ENCODE assay signal across 13 mouse cellular contexts in the genomic region with DNA sequence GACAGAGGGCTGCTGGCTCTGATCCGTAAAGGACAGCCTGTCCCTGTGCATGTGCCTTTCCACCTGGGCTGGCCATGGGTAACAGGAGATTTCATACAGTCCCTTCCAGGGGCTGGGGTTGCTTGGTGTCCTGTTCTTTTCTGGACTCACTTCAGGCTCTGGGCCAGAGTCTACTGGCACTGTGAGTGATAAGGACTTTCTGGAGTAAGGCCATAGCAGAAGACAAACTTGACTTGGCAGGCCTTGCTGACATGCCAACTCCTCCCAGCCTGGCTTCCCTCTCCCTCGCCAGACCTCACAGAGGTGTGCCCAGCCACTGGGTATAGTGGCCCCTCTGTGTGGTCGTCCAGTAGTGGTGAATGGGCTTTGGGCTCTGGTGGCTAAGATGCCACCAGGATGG. TPM values are rescaled to one million over a fixed set of nuclear protein-coding genes. Genes with fewer than 3 reads are reported as not detected.
DNase-seq lines count a peak whose midpoint lies in the region; ATAC-seq lines count a peak whose summit lies in the region.
"Had no signal": no experiment of that assay in that cellular context is flagged by ENCODE, and none has a peak within 500 bp of the region (broad histone marks: within the 10 kb centered on the region; RNA-seq: fewer than 3 reads in every experiment).

No protein-coding gene starts in this region.

- no peak overlapping the region for H3K9ac ChIP-seq in heart, embryonic 16.5 days (ENCODE audit: low read length)
- H3K9ac ChIP-seq: hindbrain, embryonic 13.5 days had no signal

- H3K9me3 ChIP-seq in heart, embryonic 16.5 days (replicated peaks; ENCODE audit: control insufficient read depth, low read length): no peaks in the 10 kb centered on the region
- H3K9me3 ChIP-seq: hindbrain, embryonic 13.5 days had no signal

- peak; percentile 65 for DNase-seq in adrenal gland, adult 2 months
- DNase-seq in adrenal gland, postnatal 4 days (ENCODE audit: low spot score in 2 of 2): no peak
- DNase-seq in ovary, adult 18-20 months (ENCODE audit: low spot score): peak; percentile 55
- DNase-seq in ovary, postnatal 10 days (ENCODE audit: low spot score): no peak
- peak; percentile 73 for DNase-seq in testis, postnatal 14 days (ENCODE audit: low spot score)
- DNase-seq in right cerebral cortex, postnatal 10 days (ENCODE audit: low spot score in 2 of 2): no peak
- DNase-seq: kidney, postnatal 4 days; spleen, adult 18-20 months; thymus, postnatal 36 days had no signal

- ATAC-seq in heart, embryonic 16.5 days (replicated peaks; ENCODE audit: extremely low read depth, insufficient read depth, low FRiP score): peak; percentile 84
- ATAC-seq in monocyte, adult 5-6 weeks (replicated peaks; ENCODE audit: insufficient number of reproducible peaks, low FRiP score, low TSS enrichment, poor library complexity, severe bottlenecking): no peak
- ATAC-seq: forebrain, embryonic 16.5 days had no signal

- no peak overlapping the region for H3K4me2 ChIP-seq in heart, embryonic 16.5 days (ENCODE audit: low read depth, low read length)
- H3K4me2 ChIP-seq: hindbrain, embryonic 13.5 days had no signal

- H3K4me3 ChIP-seq in heart, embryonic 16.5 days (ENCODE audit: low read length): no peak overlapping the region
- H3K4me3 ChIP-seq: hindbrain, embryonic 13.5 days had no signal

- 34% methylated on average over 3 of the region's 3 CpGs for WGBS in heart, embryonic 16.5 days

- H3K27me3 ChIP-seq in heart, embryonic 16.5 days (ENCODE audit: control insufficient read depth, insufficient read depth, low read length): no peaks in the 10 kb centered on the region
- H3K27me3 ChIP-seq: hindbrain, embryonic 13.5 days had no signal

- H3K36me3 ChIP-seq in heart, embryonic 16.5 days (ENCODE audit: control insufficient read depth, insufficient read depth): no peaks in the 10 kb centered on the region
- H3K36me3 ChIP-seq: hindbrain, embryonic 13.5 days had no signal

- peaks cover 18% of the 10 kb centered on the region for H3K4me1 ChIP-seq in heart, embryonic 16.5 days (ENCODE audit: control insufficient read depth, insufficient read depth, low read length)
- H3K4me1 ChIP-seq: hindbrain, embryonic 13.5 days had no signal

- H3K27ac ChIP-seq in heart, embryonic 16.5 days (ENCODE audit: low read length): peak overlapping the region; percentile 83
- H3K27ac ChIP-seq: hindbrain, embryonic 13.5 days had no signal

RNA-seq across cellular contexts. Expression of a gene that starts 47.3 kb away (rescaled TPM):
- under 1 TPM; 0.23 to 0.45 TPM for total RNA-seq in adrenal gland, adult 2 months (2021)
- 0.42 and 0.49 TPM in 2 replicates for polyA plus RNA-seq in adrenal gland, adult 2 months (2012; rRNA removed)
- 10 to 100 TPM in 1 of 2 experiments, 1 to 10 TPM in 1; 1.9 to 21.5 TPM for total RNA-seq in adrenal gland, postnatal 4 days (2021)
- polyA plus RNA-seq in heart, embryonic 16.5 days (2015; fragmentation: Nextera tagmentation; extraction: Ambion mirVana): 0.79 and 0.81 TPM in 2 replicates
- 0.87 TPM in 1 of 3 replicates, not detected in the others for total RNA-seq in monocyte, adult 5-6 weeks (2017)

Comparison
In these comparisons a context has a peak if more than half of its experiments do, and no peak if none do; other contexts are left out.
1. DNase-seq: peak in adrenal gland, adult 2 months (single experiment), ovary, adult 18-20 months (single experiment) and testis, postnatal 14 days (single experiment); none in adrenal gland, postnatal 4 days (0 of 2), ovary, postnatal 10 days (single experiment) and right cerebral cortex, postnatal 10 days (0 of 2).